Mouse (Mus musculus) cortical plate, adult 2 months (tissue): ENCODE measurements at regions not wholly inside any gene's neighbourhood (a gene's known extent, or its start where the extent isn't known, plus 50 kb on each side); places are given as distances from the start of the nearest gene placed in this dataset.

Experiments
- H3K27ac ChIP-seq: fragments of 200-500 bp; 2 replicates; pipeline ENCODE4 v1.5.1; 2012; ENCODE audit warnings: low read length, control low read depth, inconsistent platforms; ENCODE audit not compliant: insufficient read depth
- H3K4me1 ChIP-seq: fragments of 200-500 bp; 2 replicates; pipeline ENCODE4 v1.6.1; 2011; ENCODE audit warnings: low read length; ENCODE audit not compliant: control insufficient read depth, insufficient read depth
- H3K4me3 ChIP-seq: fragments of 200-500 bp; 2 replicates; pipeline ENCODE4 v1.5.1; 2011; ENCODE audit warnings: mild to moderate bottlenecking, low read length, control low read depth; ENCODE audit not compliant: insufficient read depth
- CTCF ChIP-seq: fragments of 200-500 bp; IDR thresholded peaks from 2 replicates; pipeline ENCODE4 v1.5.1; 2011; ENCODE audit warnings: mild to moderate bottlenecking, control low read depth, low read length; ENCODE audit not compliant: insufficient read depth; ENCODE audit errors: extremely low read depth
- POLR2A ChIP-seq: fragments of 200-500 bp; IDR thresholded peaks from 2 replicates; pipeline ENCODE4 v1.6.1; 2011; ENCODE audit warnings: mild to moderate bottlenecking, low read length, control low read depth; ENCODE audit not compliant: insufficient read depth; ENCODE audit errors: extremely low read depth

DNA sequence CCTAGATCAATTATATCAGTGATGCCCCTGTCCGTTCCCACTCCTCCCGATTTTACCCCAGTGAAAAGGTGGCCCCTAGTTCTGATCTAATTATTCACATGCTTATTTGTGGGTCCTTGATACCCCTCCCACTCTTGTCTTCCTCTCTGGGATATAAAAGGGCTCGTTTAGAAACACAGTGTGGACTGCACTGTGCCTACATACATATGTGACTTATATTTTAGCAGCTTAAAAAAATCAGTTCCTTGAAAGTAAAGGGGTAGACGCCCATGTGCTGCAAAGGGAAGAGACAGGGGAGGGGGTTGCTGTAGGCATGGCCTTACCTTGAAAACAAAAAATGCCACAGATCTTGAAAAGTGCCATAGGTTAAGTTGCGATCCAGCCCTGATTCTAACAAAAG, 176.1 kb downstream of the Tshz3 start:
- Histone ChIP-seq H3K4me1 (peaks cover 2% of the 10 kb centered on the region; the same call in 1 of the 2 replicates), H3K4me3 (no peak overlapping the region), H3K27ac (no peak overlapping the region)
- no peak for TF ChIP-seq POLR2A
- no peak for TF ChIP-seq CTCF

DNA sequence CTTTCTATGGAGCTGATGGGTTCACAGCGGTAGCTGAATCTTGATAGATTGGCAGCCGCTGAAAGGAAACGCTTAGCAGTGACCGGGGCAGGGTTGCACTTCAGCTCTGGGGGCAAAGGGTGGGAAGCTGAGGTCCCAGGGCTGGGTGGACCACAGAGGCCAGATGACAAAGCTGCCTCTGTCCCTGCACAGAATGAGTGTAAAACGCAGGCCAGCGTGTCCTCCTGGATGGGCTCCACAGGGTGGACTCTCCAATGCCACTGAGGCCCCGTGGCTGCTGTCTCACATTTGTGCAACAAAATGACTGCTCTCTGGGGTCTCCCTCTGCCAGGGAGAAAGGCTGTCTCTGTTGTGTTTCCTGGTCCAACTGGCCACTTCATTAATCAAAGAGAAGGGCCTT, 179.8 kb downstream of the Tshz3 start:
- no peak overlapping the region for H3K27ac ChIP-seq
- TF ChIP-seq POLR2A, result no peak
- no peak for TF ChIP-seq CTCF
- no peak overlapping the region for H3K4me3 ChIP-seq
- H3K4me1 ChIP-seq, result peaks cover 2% of the 10 kb centered on the region; the same call in 1 of the 2 replicates

DNA sequence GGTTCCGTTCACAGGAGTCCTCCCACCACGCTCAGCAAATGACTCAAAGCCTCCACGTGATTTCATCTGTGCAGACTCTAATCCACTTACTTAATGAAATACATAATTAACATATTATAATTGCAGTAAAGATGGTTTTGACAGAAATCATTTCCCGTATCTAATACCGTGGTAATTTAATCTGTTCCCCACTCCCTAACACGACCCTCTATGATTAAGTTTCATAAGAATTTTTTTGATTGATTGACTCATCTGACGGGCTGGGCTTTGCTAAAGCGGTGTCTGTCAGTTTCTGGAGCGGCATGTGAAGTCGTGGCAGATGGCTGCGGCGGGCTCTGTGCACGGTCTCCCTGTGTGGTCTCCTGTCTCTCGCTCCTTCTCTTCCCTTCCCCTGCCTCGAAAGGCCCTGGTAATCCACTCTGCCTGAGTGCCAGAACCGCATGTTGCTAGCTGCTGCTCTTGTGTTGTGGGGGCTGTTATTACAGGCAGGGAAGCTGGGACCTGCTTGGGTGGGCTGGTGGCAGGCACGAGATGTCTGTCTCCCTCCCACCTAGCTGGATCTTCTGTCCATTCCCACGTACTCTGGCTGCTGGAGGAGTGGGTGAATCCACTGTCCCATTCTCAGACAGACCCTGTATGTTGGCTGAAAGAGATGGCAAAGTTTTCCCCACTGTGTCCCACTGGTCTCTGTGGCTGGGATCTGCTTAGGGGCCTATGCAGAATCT, 195.0 kb downstream of the Tshz3 start:
- no peak overlapping the region for H3K27ac ChIP-seq
- no peaks in the 10 kb centered on the region for H3K4me1 ChIP-seq
- no peak for TF ChIP-seq POLR2A
- no peak for TF ChIP-seq CTCF
- no peak overlapping the region for H3K4me3 ChIP-seq

DNA sequence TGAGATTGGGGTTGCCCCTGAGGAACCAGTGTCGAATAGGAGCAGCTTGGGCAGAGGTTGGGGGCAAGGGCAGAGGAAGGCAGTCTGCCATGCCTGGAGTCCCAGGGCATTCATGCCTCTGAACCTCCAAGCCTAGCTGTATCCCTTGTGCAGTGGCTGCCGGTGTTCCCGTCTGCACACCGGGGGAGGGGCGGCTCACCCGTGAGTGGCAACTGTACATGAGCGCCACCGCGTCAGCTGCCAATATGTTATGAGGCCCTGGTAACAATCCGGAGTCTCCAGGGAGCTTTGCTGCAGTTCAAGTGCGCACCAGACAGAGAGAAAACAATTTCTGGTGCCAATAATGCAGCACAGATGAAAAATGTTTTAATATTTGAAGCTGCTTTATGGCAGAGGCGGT, 198.4 kb downstream of the Tshz3 start:
- H3K4me1 ChIP-seq, result no peaks in the 10 kb centered on the region
- no peak for TF ChIP-seq CTCF
- no peak for TF ChIP-seq POLR2A
- H3K27ac ChIP-seq, result no peak overlapping the region
- no peak overlapping the region for H3K4me3 ChIP-seq

DNA sequence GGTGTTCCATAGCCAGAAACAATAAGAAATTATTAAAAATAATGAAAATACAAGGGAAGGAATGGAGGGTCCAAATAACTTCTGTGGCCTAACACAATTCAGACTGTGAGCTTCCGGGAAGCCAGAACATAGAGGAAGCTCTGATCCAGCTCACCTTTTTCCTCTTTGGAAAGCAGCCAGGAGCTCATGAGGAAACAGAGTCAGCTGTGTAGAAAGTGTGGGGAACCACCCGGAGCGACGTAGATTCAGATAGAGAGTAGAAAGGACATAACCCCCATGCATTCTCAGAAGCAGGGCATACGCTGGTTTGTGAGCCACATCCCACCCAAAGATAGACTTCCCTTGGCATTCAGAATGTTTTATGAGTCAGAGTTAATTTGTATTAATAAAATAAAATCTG, 203.6 kb downstream of the Tshz3 start:
- no peak overlapping the region for H3K4me3 ChIP-seq
- H3K4me1 ChIP-seq, result no peaks in the 10 kb centered on the region
- no peak for TF ChIP-seq POLR2A
- TF ChIP-seq CTCF, result no peak
- no peak overlapping the region for H3K27ac ChIP-seq

DNA sequence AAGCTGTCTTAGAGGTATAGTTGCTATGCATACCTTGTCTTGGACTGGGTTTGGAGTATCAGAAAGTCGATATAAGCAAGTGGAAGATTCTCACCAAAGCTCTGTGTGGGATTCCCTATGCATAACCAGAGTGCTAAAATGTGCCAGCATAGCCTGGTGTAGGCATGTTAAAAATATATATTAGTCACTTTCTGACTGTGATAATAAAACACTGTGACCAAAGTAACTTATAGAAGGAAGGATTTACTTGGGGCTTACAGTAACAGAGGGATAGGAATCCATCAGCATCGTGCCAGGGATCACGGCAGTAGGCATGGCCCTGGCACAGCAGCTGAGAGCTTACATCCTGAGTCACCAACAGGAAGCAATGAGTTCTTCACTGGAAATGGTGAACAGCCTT, 215.4 kb downstream of the Tshz3 start:
- TF ChIP-seq POLR2A (no peak), CTCF (no peak)
- H3K27ac ChIP-seq, result 0 out of 2 replicates have a peak overlapping the region, but pooled peaks have one; percentile 37
- peaks cover 7% of the 10 kb centered on the region for H3K4me1 ChIP-seq
- H3K4me3 ChIP-seq, result no peak overlapping the region

DNA sequence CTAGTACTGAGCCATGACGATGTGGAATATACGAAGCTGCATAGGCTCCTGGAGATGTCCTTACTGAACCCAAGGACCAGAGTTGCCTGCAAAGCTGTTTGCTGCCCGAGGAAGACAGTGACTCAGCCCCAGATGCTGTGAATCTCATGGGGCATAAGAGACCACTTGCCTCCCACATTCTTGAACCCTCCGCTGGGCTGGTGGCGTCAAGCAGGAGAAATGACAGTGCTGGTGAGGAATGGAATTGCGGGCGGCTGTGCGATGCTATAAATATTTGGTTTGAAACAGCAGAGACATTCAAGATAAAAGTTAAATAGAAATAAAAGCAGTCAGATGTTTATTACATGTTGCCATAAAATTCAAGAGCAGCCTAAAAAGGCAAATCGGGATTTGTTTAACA, 216.3 kb downstream of the Tshz3 start:
- peaks cover 7% of the 10 kb centered on the region for H3K4me1 ChIP-seq
- no peak overlapping the region for H3K27ac ChIP-seq
- TF ChIP-seq CTCF (no peak), POLR2A (no peak)

DNA sequence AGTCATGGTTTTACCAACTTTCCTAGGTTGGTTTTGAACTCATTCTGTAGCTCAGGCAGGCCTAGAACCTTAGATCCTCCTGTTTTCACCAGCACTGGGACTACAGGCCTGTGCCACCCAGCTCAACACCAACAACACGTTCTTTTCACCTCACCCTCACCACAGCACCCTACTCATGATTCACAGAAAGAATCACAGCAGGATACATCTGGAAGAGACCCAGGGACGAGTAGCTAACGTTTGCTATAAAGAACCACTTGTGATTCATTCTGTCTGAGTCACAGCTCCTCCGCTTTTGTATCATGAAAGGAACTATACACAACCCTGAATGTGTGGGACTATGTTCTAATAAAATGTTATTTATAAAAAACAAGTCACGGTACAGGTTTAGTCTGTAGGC, 217.3 kb downstream of the Tshz3 start:
- Histone ChIP-seq H3K27ac (no peak overlapping the region), H3K4me3 (no peak overlapping the region), H3K4me1 (peaks cover 7% of the 10 kb centered on the region)
- TF ChIP-seq CTCF, result no peak
- TF ChIP-seq POLR2A, result no peak

More for the DNA sequence above, 216.3 kb downstream of the Tshz3 start:
- no peak overlapping the region for H3K4me3 ChIP-seq

DNA sequence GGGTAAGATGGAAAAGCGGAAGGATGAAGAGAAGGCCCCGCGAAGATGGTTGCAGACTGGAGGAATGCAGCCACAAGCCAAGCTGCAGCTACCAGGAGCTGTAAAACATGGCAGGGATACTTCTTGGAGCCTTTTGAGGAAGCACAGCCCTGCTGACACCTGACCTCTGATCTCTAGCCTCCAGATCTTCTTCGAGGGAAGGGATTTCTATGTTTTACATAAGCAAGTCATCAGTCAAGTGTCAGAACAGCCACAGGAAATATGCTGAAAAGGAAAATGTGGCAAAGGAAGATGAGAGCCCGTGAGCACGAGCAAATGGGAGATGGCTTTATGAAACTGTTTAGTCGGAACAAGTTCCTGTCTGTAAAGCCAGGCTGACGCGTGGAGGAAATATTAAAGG, 219.1 kb downstream of the Tshz3 start:
- TF ChIP-seq POLR2A, result no peak
- TF ChIP-seq CTCF, result no peak
- Histone ChIP-seq H3K4me3 (no peak overlapping the region), H3K4me1 (peaks cover 7% of the 10 kb centered on the region), H3K27ac (no peak overlapping the region)

DNA sequence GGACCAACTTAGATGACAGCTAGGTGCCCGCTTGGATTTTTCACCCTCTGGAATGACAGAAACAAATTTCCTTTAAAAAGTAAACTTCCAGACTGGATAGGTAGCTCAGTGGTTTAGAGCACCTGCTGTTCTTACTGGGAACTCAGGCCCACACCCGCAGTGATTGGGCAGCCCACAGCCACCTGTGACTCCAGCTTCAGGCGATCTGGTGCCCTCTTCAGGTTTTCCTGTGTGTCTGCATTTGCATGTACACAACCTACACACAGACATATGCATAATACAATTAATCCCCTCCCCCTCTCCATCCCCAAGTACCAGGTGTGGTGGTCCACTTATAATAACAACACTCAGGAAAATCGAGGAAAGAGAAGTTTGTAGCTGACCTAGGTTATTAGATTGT, 221.5 kb downstream of the Tshz3 start:
- TF ChIP-seq CTCF (0 out of 2 replicates have a peak, but pooled peaks have one; percentile 11), POLR2A (no peak)
- H3K27ac ChIP-seq, result no peak overlapping the region
- peaks cover 2% of the 10 kb centered on the region; the same call in 1 of the 2 replicates for H3K4me1 ChIP-seq
- H3K4me3 ChIP-seq, result no peak overlapping the region

DNA sequence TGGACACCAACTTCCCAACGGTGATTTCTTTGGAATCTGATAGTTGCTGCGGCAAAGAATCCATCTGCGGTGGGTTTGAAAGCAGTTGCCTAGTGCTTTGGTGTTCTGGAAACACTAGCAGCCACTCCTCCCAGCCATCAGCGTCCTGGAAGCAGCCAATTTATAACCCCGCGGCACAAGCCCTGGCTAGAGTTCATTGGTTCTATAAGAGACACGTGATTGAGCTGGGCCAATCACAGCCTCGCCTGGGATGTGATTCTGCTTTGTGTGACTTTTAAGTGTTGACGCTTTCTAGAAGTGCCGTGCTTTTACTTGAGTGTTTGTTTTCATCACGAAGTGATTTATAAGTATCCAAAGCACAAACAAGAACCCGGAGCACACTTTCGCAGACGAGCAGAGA, 223.1 kb downstream of the Tshz3 start:
- Histone ChIP-seq H3K4me3 (no peak overlapping the region), H3K4me1 (no peaks in the 10 kb centered on the region), H3K27ac (no peak overlapping the region)
- TF ChIP-seq CTCF, result no peak

DNA sequence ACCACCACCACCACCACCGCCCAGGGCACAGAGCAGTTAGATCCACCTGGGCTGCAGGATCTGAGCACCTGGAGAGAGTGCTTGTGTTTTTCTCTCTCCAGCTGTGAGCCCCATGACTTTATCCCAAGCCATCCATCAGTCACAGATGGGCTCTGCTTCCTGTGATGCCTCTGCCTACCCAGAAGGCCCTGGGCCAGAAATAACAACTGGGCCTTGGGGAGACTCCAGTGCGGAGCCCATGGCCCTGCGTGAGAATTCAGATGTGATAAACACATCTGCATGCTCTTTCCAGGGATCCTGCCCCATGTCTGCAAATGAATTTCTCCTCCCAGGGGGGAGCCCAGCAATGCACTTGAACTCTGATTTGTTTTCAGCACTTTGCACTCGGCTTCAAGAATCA, 235.6 kb downstream of the Tshz3 start:
- no peaks in the 10 kb centered on the region for H3K4me1 ChIP-seq
- TF ChIP-seq CTCF (no peak), POLR2A (no peak)
- H3K4me3 ChIP-seq, result no peak overlapping the region
- no peak overlapping the region for H3K27ac ChIP-seq
